In the genomic region with DNA sequence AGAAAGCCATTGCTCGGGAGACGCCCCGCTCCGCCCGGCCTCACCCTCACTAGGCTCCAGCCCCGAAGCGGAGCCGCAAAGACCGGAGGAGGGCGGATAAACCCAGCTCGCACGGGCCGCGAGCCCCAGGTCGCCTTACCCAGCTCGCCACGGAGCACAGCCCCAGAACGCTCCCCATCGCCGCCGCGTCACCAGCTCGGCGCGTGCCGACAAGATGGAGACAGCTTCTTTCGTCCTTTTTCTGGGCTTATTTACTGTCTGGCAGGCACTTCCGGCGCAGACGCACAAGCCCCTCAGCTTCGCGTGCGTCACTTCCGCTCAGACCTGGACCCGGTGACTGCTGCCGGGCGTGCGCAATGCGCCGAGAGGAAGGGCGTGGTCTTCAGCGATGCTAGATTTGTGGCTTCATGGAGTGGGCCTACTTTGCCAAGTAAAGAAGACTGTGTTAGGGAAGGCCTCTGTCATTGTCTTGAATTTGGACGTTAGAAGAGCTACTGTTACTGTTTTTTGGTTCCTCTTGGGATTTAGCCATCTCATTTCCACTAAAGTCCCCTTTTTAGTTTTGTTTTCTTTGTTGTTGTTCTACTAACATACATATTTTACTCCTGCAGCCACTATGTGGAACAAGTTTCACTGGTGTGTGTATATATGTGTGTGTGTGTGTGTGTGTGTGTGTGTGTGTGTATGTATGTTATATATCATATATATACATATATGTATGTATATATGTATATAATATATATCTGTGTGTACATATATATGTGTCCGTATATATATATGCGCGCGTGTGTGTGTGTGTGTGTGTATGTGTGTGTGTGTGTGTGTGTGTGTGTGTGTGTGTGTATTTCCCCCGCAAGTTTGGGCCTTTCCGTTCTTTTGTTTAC, we compare ENCODE assay signal across 8 mouse cellular contexts. TPM values are rescaled to one million over a fixed set of nuclear protein-coding genes. Genes with fewer than 3 reads are reported as not detected.
DNase-seq lines count a peak whose midpoint lies in the region; ATAC-seq lines count a peak whose summit lies in the region.

TSS of gene Serinc1 (minus strand) at position 313 of the 884 bp plus-strand sequence.

- H3K27ac ChIP-seq in hindbrain, embryonic 11.5 days (ENCODE audit: low read depth, low read length), result peak within 1 kb of the TSS; percentile 92

- H3K4me1 ChIP-seq in hindbrain, embryonic 11.5 days (replicated peaks; ENCODE audit: control insufficient read depth, insufficient read depth, low read length), result no peaks in the 10 kb centered on the region

- peak; percentile 99 for ATAC-seq in hindbrain, embryonic 11.5 days (ENCODE audit: low FRiP score)

- H3K36me3 ChIP-seq in hindbrain, embryonic 11.5 days (ENCODE audit: control insufficient read depth, insufficient read depth, low read length), result no peaks in the 10 kb centered on the region

- peak; percentile 95 for DNase-seq in Muller cell, postnatal 12 days (ENCODE audit: inconsistent ontology term)
- DNase-seq in cerebellum, adult 9-11 months, result peak; percentile 95
- DNase-seq in frontal cortex, adult 2 months (ENCODE audit: extremely low spot score in 1 of 2, low spot score in 1 of 2), result peak; percentile 93 to 96
- peak; percentile 96 for DNase-seq in hindbrain, embryonic 11.5 days (ENCODE audit: low spot score)
- peak; percentile 93 for DNase-seq in layer of hippocampus, postnatal 10 days (ENCODE audit: low spot score in 2 of 2)
- DNase-seq in lung, postnatal 10 days, result peak; percentile 97
- peak; percentile 90 for DNase-seq in ovary, postnatal 36 days (ENCODE audit: low spot score)
- DNase-seq in thymus, postnatal 25 days, result peak; percentile 92

- peak within 1 kb of the TSS; percentile 94 for H3K4me3 ChIP-seq in hindbrain, embryonic 11.5 days (ENCODE audit: low read depth, low read length)

- 12% methylated on average over 48 of the region's 49 CpGs for WGBS in hindbrain, embryonic 11.5 days

- H3K27me3 ChIP-seq in hindbrain, embryonic 11.5 days (ENCODE audit: control insufficient read depth, insufficient read depth, low read length), result no peaks in the 10 kb centered on the region

- no peaks in the 10 kb centered on the region for H3K9me3 ChIP-seq in hindbrain, embryonic 11.5 days (ENCODE audit: control insufficient read depth, low read length)

- peak within 1 kb of the TSS; percentile 36 for H3K4me2 ChIP-seq in hindbrain, embryonic 11.5 days (replicated peaks; ENCODE audit: low read depth, low read length)

- peak within 1 kb of the TSS; percentile 93 for H3K9ac ChIP-seq in hindbrain, embryonic 11.5 days (ENCODE audit: low read depth, low read length)

RNA-seq across cellular contexts. Expression of gene Serinc1, which starts in this region (rescaled TPM):
- polyA plus RNA-seq in frontal cortex, adult 2 months (2012; rRNA removed), result 570 and 616 TPM in 2 replicates
- 243 and 258 TPM in 2 replicates for polyA plus RNA-seq in hindbrain, embryonic 11.5 days (2014; fragmentation: Nextera tagmentation; extraction: Ambion mirVana)
- total RNA-seq in layer of hippocampus, postnatal 10 days (2021), result 100 to 1,000 TPM; 774 to 834 TPM

Comparison
In these comparisons a context has a peak if more than half of its experiments do, and no peak if none do; other contexts are left out.
1. Peak in every context shown above with its lines: DNase-seq, ATAC-seq, H3K4me3 ChIP-seq and H3K27ac ChIP-seq.